Mouse (Mus musculus) olfactory bulb, adult 2 months (tissue): ENCODE results near the gene Crybg1. TPM values are rescaled to one million over a fixed set of nuclear protein-coding genes. Genes with fewer than 3 reads are reported as not detected.

Experiments used
- H3K27ac ChIP-seq: fragments of 200-500 bp; 2 replicates; pipeline ENCODE4 v1.5.1; 2012; ENCODE audit warnings: low read depth, low read length; ENCODE audit not compliant: insufficient read depth
- H3K4me1 ChIP-seq: fragments of 200-500 bp; 2 replicates; pipeline ENCODE4 v1.6.1; 2012; ENCODE audit warnings: low read length; ENCODE audit not compliant: control insufficient read depth, insufficient read depth
- H3K4me3 ChIP-seq: fragments of 200-500 bp; 2 replicates; pipeline ENCODE4 v1.5.1; 2012; ENCODE audit warnings: mild to moderate bottlenecking, low read depth, low read length, moderate library complexity; ENCODE audit not compliant: insufficient read depth
- CTCF ChIP-seq: fragments of 200-500 bp; IDR thresholded peaks from 2 replicates; pipeline ENCODE4 v1.5.1; 2012; ENCODE audit warnings: low read depth, mild to moderate bottlenecking, low read length, moderate library complexity; ENCODE audit not compliant: insufficient read depth
- POLR2A ChIP-seq: fragments of 200-500 bp; IDR thresholded peaks from 2 replicates; pipeline ENCODE4 v1.6.1; 2012; ENCODE audit warnings: mild to moderate bottlenecking, low read depth, low read length, moderate library complexity; ENCODE audit not compliant: insufficient read depth
- WGBS: fragments of 180-500 bp; shearing (Covaris S2); methylation state at CpG from one replicate; pipeline ENCODE4 v1.1.7; 2018; 5-methylcytosine and 5-hydroxymethylcytosine counted together
- polyA plus RNA-seq: library from polyadenylated mRNA; stranded (reverse); fragments of >200 nt; gene quantifications from 2 replicates; pipeline ENCODE4 v1.2.4, GENCODE M21; 2012; ENCODE audit warnings: low replicate concordance; ENCODE audit not compliant: missing spikeins, insufficient read depth, insufficient read length

The Crybg1 gene
- polyA plus RNA-seq, result not detected in 2 replicates

DNA sequence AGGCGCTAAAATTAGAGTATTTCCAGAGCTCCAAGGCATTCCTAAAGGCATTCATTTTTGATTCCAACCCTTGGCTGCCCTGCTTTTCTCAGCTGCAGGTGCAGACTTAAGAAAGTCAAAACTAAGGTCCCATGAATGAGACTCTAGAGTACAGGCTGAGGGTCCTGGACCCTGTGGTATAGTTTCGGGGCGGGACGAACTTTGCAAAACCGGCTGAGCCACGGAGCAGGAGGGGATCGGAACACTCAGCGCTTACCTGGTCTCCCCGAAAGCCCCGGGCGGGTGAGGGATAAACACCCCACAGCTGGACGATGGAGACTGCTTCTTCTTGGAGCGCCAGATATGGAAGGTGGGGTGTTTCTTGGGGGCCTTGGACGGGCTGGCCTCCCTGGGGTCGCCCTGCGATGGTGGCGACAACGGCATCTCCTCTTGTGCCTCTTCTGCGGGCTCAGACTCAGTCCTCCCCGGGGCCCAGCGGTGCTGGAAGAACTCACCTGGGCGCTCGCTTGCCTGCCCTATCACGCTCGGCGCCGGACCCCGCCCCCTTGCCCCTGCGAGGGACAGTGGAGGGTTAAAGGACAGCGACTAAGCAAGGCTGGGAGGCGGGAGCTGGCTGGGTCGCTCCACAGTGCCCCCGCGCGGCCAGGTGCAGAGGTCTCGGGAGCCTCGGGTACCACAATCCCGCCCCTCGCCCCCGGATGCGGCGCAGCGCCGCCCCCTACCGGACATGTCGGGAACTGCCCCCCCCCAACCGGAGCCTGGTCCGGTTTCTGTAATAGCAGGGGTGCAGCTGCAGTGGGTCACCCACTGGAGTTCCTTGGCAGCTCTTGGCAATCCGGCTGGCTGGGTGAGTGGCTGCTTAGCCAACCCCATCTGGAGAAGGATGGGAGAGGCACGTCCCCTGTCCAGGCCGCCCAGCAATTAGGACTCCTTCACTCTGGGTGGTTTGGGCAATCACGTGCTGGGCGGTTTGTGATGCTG, at the start of gene Crybg1:
TSS of gene Crybg1 (minus strand) at position 517 of the 981 bp plus-strand sequence.
- H3K27ac ChIP-seq, result no peak within 1 kb of the TSS
- 6% methylated on average over 53 of the region's 53 CpGs for WGBS
- H3K4me1 ChIP-seq, result peaks cover 10% of the 10 kb centered on the region
- H3K4me3 ChIP-seq, result peak within 1 kb of the TSS; percentile 49
- TF ChIP-seq POLR2A (no peak), CTCF (peak; percentile 83)

DNA sequence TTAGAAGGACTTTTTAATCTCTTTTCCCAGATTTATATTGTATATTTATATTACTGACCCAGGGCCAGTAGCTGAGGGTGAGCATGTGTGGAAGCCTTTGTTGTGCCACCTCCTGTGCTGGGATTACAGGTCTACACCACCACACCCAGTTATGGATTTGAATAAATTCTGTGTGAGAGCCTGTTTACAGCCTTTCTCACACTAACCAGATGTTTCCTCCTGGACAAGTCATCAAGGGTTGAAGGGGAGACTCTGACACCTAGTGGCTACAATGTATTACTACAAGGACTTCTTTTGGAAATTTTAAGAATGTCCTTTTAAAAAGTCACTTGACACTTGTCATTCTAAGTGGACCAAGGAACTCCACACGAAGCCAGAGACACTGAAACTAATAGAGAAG, 28.7 kb upstream of the Crybg1 start:
- Histone ChIP-seq H3K4me1 (no peaks in the 10 kb centered on the region), H3K4me3 (no peak overlapping the region), H3K27ac (no peak overlapping the region)
- no peak for TF ChIP-seq CTCF
- TF ChIP-seq POLR2A, result no peak
- 2% methylated on average over 1 of the region's 1 CpGs for WGBS

DNA sequence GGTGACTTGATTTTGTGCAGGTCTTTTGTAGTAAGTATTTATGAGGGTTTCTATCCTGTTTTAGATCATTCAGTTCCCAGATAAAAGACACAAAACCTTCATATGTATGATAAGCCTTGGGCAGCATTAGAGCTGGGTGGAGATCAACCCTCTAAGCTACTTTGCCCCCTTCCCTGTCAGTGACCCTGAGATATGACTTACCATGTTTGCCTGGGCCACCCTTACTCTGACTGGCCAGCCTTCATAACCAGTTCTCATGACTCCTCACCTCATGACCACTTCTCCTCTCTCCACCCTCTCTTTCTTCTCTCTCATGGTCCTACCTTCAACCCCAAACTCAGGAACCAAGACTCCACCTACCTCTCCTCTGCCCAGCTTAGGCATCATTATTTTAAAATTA, 27.9 kb upstream of the Crybg1 start:
- TF ChIP-seq POLR2A, result no peak
- TF ChIP-seq CTCF, result no peak
- Histone ChIP-seq H3K4me3 (no peak overlapping the region), H3K27ac (no peak overlapping the region), H3K4me1 (no peaks in the 10 kb centered on the region)

DNA sequence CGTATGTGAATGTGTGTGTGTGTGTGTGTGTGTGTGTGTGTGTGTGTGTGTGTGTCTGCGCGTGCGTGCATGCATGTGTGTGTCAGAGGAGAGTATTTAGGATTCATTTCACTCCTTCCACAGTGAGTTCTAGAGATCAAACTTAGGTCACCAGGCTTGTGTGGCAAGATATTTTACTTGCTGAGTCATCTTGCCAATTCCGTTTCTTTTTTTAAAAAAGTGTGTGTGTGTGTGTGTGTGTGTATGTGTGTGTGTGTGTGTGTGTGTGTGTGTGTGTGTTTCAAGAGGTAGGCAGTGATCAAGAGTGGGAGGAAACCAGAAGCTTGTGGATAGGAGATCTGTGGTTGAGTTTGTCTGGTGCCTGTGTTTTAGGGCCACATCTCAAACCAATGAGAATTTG, 27.5 kb upstream of the Crybg1 start:
- TF ChIP-seq CTCF, result no peak
- TF ChIP-seq POLR2A, result no peak
- Histone ChIP-seq H3K4me3 (no peak overlapping the region), H3K4me1 (no peaks in the 10 kb centered on the region), H3K27ac (no peak overlapping the region)
- WGBS, result 87% methylated on average over 5 of the region's 5 CpGs

DNA sequence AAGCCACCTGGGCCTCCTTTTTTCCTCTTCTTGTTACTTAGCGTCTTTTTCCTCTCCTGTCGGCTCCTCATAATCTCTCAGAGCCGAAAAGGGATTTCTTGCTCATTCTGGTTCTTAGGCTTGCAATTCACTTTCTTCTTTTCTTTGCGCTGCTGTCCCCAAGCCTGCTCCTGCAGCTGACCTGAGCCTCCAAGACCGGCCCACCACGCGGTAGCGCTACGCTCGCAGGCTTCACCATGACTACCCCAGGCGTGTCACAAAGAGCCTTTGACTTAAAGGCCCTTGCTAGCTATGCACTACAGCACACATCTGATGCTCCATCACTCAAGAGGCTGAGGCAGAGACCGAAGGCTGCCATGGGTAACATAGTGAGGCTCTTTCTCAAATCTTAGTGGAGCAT, 21.5 kb upstream of the Crybg1 start:
- 90% methylated on average over 12 of the region's 12 CpGs for WGBS
- H3K4me1 ChIP-seq, result no peaks in the 10 kb centered on the region
- no peak overlapping the region for H3K4me3 ChIP-seq
- TF ChIP-seq CTCF, result no peak
- no peak for TF ChIP-seq POLR2A
- H3K27ac ChIP-seq, result no peak overlapping the region

DNA sequence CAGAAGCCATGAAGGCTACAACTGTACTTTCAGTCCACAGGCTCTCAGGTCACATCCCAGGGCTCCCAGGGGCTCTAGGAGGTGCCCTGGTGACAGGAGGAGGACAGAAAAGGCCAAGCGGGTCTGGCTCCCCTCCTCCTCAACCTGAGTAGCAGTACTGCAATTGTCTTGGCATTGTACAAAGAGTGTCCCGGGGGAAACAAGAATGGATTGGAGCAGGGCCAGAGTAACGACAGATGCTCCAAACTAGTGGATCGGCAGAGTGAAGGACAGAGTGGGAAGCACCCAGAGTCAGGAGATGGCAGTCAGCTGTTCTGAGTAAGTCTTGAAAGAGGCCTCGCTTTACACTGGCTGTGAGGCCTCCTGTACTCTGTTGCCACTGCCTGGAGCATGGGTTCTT, 18.4 kb upstream of the Crybg1 start:
- H3K27ac ChIP-seq, result no peak overlapping the region
- no peaks in the 10 kb centered on the region for H3K4me1 ChIP-seq
- no peak for TF ChIP-seq CTCF
- TF ChIP-seq POLR2A, result no peak
- 55% methylated on average over 5 of the region's 5 CpGs for WGBS
- H3K4me3 ChIP-seq, result no peak overlapping the region

DNA sequence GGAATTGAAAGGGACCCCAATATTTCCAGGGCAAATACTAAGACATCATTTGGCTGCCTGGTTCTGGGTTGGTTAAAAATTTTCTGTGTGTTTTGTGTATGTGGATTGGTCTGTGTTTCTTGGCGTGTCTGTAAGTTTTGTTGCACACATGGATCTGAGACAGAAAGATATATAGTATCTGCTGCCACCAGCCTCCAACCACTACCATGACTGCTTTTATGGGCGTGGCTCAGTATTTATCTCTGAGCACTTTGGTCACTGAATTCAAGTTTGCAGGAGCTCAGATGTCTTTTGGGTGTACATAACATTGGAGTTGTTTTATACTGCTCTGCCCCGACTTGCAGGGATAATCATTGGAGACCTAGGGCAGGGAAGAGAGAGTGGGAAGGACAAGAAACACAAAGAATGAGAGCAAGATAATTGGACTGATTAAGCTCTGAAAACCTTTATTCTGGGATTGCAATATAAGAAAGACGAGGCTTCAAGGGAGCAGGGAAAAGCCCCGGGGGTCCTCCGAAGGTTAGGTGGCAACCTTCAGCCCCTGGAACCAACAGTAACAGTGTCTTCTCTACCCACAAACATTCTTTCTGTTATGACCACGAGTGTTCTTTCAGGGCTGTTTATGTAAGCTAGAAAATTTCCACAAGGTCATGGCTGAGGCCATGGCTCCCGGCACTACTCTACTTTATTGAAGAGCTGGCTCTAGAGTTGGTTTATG, 15.8 kb upstream of the Crybg1 start:
- no peak overlapping the region for H3K4me3 ChIP-seq
- TF ChIP-seq POLR2A, result no peak
- 80% methylated on average over 8 of the region's 8 CpGs for WGBS
- H3K4me1 ChIP-seq, result no peaks in the 10 kb centered on the region
- no peak overlapping the region for H3K27ac ChIP-seq

DNA sequence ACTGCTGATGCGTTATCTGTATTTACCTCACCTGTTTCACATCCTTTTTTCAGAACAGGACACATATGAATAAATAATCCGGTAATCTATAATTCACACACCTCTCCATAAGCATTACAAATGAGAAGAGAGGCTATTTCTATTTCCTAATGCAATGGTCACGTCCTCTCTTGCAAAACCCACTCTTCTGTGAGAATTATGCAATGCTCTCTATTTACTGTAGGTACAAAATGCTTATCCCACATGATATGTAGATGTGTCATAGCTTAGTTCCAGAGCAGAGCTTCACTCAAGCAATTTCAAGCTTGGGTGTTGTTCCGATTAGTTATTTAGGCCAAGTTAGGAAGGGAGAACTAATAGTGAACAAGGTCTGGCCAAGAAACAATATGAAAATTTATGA, 14.4 kb upstream of the Crybg1 start:
- WGBS, result 90% methylated on average over 4 of the region's 4 CpGs
- no peaks in the 10 kb centered on the region for H3K4me1 ChIP-seq
- no peak overlapping the region for H3K27ac ChIP-seq
- TF ChIP-seq POLR2A (no peak), CTCF (no peak)
- H3K4me3 ChIP-seq, result no peak overlapping the region

DNA sequence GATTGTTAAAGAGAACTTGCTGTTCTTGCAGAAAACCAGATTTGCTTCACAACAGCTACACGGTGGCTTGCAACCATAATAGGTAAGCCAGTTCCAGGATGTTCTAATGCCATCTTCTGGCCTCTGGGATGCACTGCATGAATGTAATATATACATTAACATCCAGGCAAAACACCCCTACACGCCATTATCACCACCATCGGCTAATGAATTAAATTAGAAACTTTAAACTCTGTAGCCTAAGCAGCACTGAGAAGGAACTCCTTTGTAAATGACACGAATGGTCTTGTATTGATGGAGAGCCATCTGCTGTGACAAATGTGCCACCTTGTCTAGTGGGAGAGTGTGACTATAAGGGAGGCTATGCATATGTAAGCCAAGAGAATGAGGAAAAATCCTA, 11.5 kb upstream of the Crybg1 start:
- Histone ChIP-seq H3K4me1 (no peaks in the 10 kb centered on the region), H3K4me3 (no peak overlapping the region), H3K27ac (no peak overlapping the region)
- 40% methylated on average over 4 of the region's 4 CpGs for WGBS
- TF ChIP-seq CTCF, result no peak
- no peak for TF ChIP-seq POLR2A
